Mouse (Mus musculus): ENCODE data around the gene Hepacam.

- TF ChIP-seq CTCF (IDR thresholded peaks at IDR 0.05; ENCODE audit: control insufficient read depth, insufficient read depth, low read length): no peak
- TF ChIP-seq POLR2A (IDR thresholded peaks at IDR 0.05; ENCODE audit: borderline replicate concordance, control insufficient read depth, low read depth, low read length): no peak
Observed at GRCm38 (mm10) chr9:37345406-37345805, 21.7 kb upstream of the Hepacam start.
